Mouse (Mus musculus) stomach, postnatal 0 days (tissue): ENCODE measurements around the gene Dmrtc2. TPM values are rescaled to one million over a fixed set of nuclear protein-coding genes. Genes with fewer than 3 reads are reported as not detected.
"Not testable (repeated sequence)": the region's sequence is repeated elsewhere in the genome, so short reads cannot be mapped to it uniquely, and the experiment has no call there.

Source experiments
- ATAC-seq: fragments of 200-750 bp; cut with Nextera tagmentation; 2 replicates; pipeline ENCODE4 v1.8.0; 2017; ENCODE audit not compliant: low FRiP score, low TSS enrichment
- DNase-seq: peaks from one replicate; pipeline ENCODE4 v3.0.0-alpha.2; 2016; ENCODE audit warnings: low spot score
- H3K27ac ChIP-seq: fragments of 300-500 bp; sonication (generic); replicated peaks from 2 replicates; pipeline ENCODE4 v1.5.1; 2014; ENCODE audit warnings: mild to moderate bottlenecking, control low read depth
- H3K27me3 ChIP-seq: fragments of 300-500 bp; sonication (generic); 2 replicates; pipeline ENCODE4 v1.6.1; 2014; ENCODE audit warnings: low read length; ENCODE audit not compliant: control insufficient read depth, insufficient read depth
- H3K36me3 ChIP-seq: fragments of 300-500 bp; sonication (generic); 2 replicates; pipeline ENCODE4 v1.6.1; 2014; ENCODE audit warnings: low read length, mixed read lengths; ENCODE audit not compliant: control insufficient read depth, insufficient read depth
- H3K4me1 ChIP-seq: fragments of 300-500 bp; sonication (generic); replicated peaks from 2 replicates; pipeline ENCODE4 v1.6.1; 2014; ENCODE audit warnings: antibody characterized with exemption; ENCODE audit not compliant: control insufficient read depth, insufficient read depth
- H3K4me2 ChIP-seq: fragments of 300-500 bp; sonication (generic); replicated peaks from 2 replicates; pipeline ENCODE4 v1.6.1; 2014; ENCODE audit warnings: low read depth, mild to moderate bottlenecking, control low read depth, moderate library complexity
- H3K4me3 ChIP-seq: fragments of 300-500 bp; sonication (generic); 2 replicates; pipeline ENCODE4 v1.5.1; 2014; ENCODE audit warnings: low read depth, low read length, control low read depth
- H3K9ac ChIP-seq: fragments of 300-500 bp; sonication (generic); 2 replicates; pipeline ENCODE4 v1.6.1; 2014; ENCODE audit warnings: mild to moderate bottlenecking, low read length, control low read depth, mixed read lengths
- H3K9me3 ChIP-seq: fragments of 300-500 bp; sonication (generic); 2 replicates; pipeline ENCODE4 v1.6.1; 2016; ENCODE audit warnings: low read length; ENCODE audit not compliant: control insufficient read depth
- CTCF ChIP-seq: IDR thresholded peaks from 2 replicates; pipeline ENCODE4 v1.5.1; 2016; ENCODE audit warnings: antibody characterized with exemption, low read depth, mild to moderate bottlenecking, moderate library complexity
- EP300 ChIP-seq: optimal IDR thresholded peaks from 2 replicates; pipeline ENCODE3; 2016; ENCODE audit warnings: antibody characterized with exemption
- WGBS: fragments of 180-500 bp; shearing (Covaris S2); extraction: QIAGEN DNeasy Blood & Tissue Kit; methylation state at CpG from one replicate; pipeline ENCODE4 v1.1.7; 2014; 5-methylcytosine and 5-hydroxymethylcytosine counted together
- polyA plus RNA-seq: library from polyadenylated mRNA; unstranded; fragments of >200 nt; fragmentation: Nextera tagmentation; extraction: Ambion mirVana; gene quantifications from 2 replicates; pipeline ENCODE4 v1.2.1, GENCODE M21; 2015

Dmrtc2 gene
- polyA plus RNA-seq, 1 experiment from 2014 or later = not detected

GRCm38 (mm10) chr7:24841009-24841408 lies 28.8 kb upstream of the Dmrtc2 start:
- no peaks in the 10 kb centered on the region for H3K27me3 ChIP-seq
- no peaks in the 10 kb centered on the region for H3K9me3 ChIP-seq
- no peak overlapping the region for H3K4me3 ChIP-seq
- H3K4me2 ChIP-seq = no peak overlapping the region
- ATAC-seq (no peak), DNase-seq (no peak)
- no peak overlapping the region for H3K9ac ChIP-seq
- H3K4me1 ChIP-seq = no peaks in the 10 kb centered on the region
- 77% methylated on average over 4 of the region's 4 CpGs for WGBS
- TF ChIP-seq CTCF (no peak), EP300 (no peak)
- no peak overlapping the region for H3K27ac ChIP-seq
- H3K36me3 ChIP-seq = no peaks in the 10 kb centered on the region

- no peak overlapping the region for H3K27ac ChIP-seq
- 31% methylated on average over 5 of the region's 5 CpGs for WGBS
- H3K36me3 ChIP-seq = no peaks in the 10 kb centered on the region
- H3K4me3 ChIP-seq = no peak overlapping the region
- no peaks in the 10 kb centered on the region for H3K27me3 ChIP-seq
- no peak for TF ChIP-seq CTCF
- TF ChIP-seq EP300 = no peak
- no peak for DNase-seq
- ATAC-seq = no peak
- no peaks in the 10 kb centered on the region for H3K4me1 ChIP-seq
- no peaks in the 10 kb centered on the region for H3K9me3 ChIP-seq
- no peak overlapping the region for H3K4me2 ChIP-seq
- no peak overlapping the region for H3K9ac ChIP-seq
Measured at GRCm38 (mm10) chr7:24844144-24844543, 25.7 kb upstream of the Dmrtc2 start.

- TF ChIP-seq CTCF = no peak
- Histone ChIP-seq H3K4me3 (no peak overlapping the region), H3K36me3 (no peaks in the 10 kb centered on the region), H3K9ac (no peak overlapping the region), H3K27me3 (no peaks in the 10 kb centered on the region), H3K4me1 (no peaks in the 10 kb centered on the region), H3K9me3 (no peaks in the 10 kb centered on the region), H3K4me2 (no peak overlapping the region), H3K27ac (no peak overlapping the region)
- ATAC-seq (no peak), DNase-seq (no peak)
- WGBS = 84% methylated on average over 9 of the region's 9 CpGs
Measured at GRCm38 (mm10) chr7:24845181-24845580, 24.7 kb upstream of the Dmrtc2 start.

- H3K4me3 ChIP-seq = no peak overlapping the region
- no peak for ATAC-seq
- no peaks in the 10 kb centered on the region for H3K36me3 ChIP-seq
- no peak overlapping the region for H3K27ac ChIP-seq
- no peaks in the 10 kb centered on the region for H3K27me3 ChIP-seq
- DNase-seq = no peak
- no peak overlapping the region for H3K9ac ChIP-seq
- no peak for TF ChIP-seq EP300
- peak; percentile 55 for TF ChIP-seq CTCF
- no peaks in the 10 kb centered on the region for H3K9me3 ChIP-seq
- no peaks in the 10 kb centered on the region for H3K4me1 ChIP-seq
- no peak overlapping the region for H3K4me2 ChIP-seq
- WGBS = 5% methylated on average over 6 of the region's 6 CpGs
Measured at GRCm38 (mm10) chr7:24845713-24846112, 24.1 kb upstream of the Dmrtc2 start.

- DNase-seq, H3K27ac ChIP-seq, H3K4me1 ChIP-seq, H3K9ac ChIP-seq, H3K9me3 ChIP-seq, H3K4me3 ChIP-seq, H3K36me3 ChIP-seq, ATAC-seq, H3K4me2 ChIP-seq, H3K27me3 ChIP-seq: not testable (repeated sequence)
- 16% methylated on average over 2 of the region's 2 CpGs for WGBS
Measured at GRCm38 (mm10) chr7:24846576-24846975, 23.3 kb upstream of the Dmrtc2 start.

GRCm38 (mm10) chr7:24850162-24850561 lies 19.7 kb upstream of the Dmrtc2 start:
- no peaks in the 10 kb centered on the region for H3K9me3 ChIP-seq
- no peak overlapping the region for H3K4me2 ChIP-seq
- no peak overlapping the region for H3K4me3 ChIP-seq
- no peaks in the 10 kb centered on the region for H3K27me3 ChIP-seq
- H3K27ac ChIP-seq = no peak overlapping the region
- no peak for DNase-seq
- H3K9ac ChIP-seq = no peak overlapping the region
- H3K36me3 ChIP-seq = no peaks in the 10 kb centered on the region
- whole genome bisulfite sequencing = 18% methylated on average over 5 of the region's 5 CpGs
- no peaks in the 10 kb centered on the region for H3K4me1 ChIP-seq
- TF ChIP-seq CTCF (no peak), EP300 (no peak)
- ATAC-seq = no peak
